Mouse (Mus musculus): ENCODE measurements around the gene Mynn. TPM values are rescaled to one million over a fixed set of nuclear protein-coding genes. Genes with fewer than 3 reads are reported as not detected.

Gene Mynn
- polyA plus RNA-seq, 1 experiment = 87.6 TPM

DNA sequence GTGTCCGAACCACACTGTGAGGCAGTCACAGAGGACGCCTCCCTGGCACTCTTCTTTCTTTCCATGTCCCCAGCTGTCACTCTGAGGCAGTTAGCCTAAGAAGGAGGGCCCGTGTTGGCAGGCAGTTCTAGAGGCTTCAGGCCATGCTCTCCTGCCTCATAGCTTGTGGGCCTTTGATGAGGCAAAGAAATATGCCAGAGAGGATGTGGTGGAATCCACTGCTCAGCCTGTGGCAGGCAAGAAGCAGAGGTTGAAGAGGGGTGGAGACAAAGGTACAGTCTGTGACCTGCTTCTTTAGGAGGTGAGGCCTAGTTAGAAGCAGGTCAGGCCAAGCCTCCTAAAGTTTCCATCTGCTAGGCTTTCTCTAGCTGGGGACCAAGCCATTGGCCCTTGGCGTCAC, 9.1 kb downstream of the Mynn start:
- TF ChIP-seq CTCF (IDR thresholded peaks at IDR 0.05; ENCODE audit: insufficient read depth, low read depth, low read length) (no peak), POLR2A (IDR thresholded peaks at IDR 0.05; ENCODE audit: insufficient read depth, low read depth, low read length) (no peak)
- H3K27ac ChIP-seq (ENCODE audit: insufficient read depth, low read depth, low read length) = no peak overlapping the region
- H3K4me3 ChIP-seq (ENCODE audit: insufficient read depth, low read depth, low read length) = no peak overlapping the region
- peaks cover 6% of the 10 kb centered on the region for H3K4me1 ChIP-seq (ENCODE audit: control insufficient read depth, insufficient read depth, low read length)
- 87% methylated on average over 4 of the region's 4 CpGs for WGBS

DNA sequence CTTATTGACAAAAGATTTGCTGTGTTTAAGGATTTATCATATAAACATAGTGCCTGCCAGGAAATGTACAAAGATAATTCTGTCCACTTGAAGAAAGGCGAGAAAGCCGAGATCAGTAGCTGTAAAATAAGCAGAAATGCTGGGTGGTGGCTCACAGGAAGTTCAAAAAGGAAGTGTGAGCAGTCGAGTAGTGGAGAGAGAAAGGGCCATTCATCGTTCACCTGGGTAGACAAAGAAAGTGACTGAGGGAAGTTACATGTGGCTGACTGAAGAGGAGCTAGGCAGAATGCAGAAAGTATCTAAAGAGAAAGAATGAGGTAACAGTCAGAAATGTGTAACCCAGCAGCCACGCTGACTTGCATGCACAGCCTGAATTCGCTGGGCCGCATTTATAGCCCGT, 18.3 kb downstream of the Mynn start:
- TF ChIP-seq CTCF (IDR thresholded peaks at IDR 0.05; ENCODE audit: insufficient read depth, low read depth, low read length) = no peak
- Histone ChIP-seq H3K27ac (ENCODE audit: insufficient read depth, low read depth, low read length) (no peak overlapping the region), H3K4me1 (ENCODE audit: control insufficient read depth, insufficient read depth, low read length) (no peaks in the 10 kb centered on the region), H3K4me3 (ENCODE audit: insufficient read depth, low read depth, low read length) (no peak overlapping the region)
- 84% methylated on average over 8 of the region's 8 CpGs for WGBS

GRCm38 (mm10) chr3:30633681-30634080, 31.8 kb downstream of the Mynn start:
- WGBS = 68% methylated on average over 3 of the region's 3 CpGs
- TF ChIP-seq POLR2A (IDR thresholded peaks at IDR 0.05; ENCODE audit: insufficient read depth, low read depth, low read length) (no peak), CTCF (IDR thresholded peaks at IDR 0.05; ENCODE audit: insufficient read depth, low read depth, low read length) (no peak)

DNA sequence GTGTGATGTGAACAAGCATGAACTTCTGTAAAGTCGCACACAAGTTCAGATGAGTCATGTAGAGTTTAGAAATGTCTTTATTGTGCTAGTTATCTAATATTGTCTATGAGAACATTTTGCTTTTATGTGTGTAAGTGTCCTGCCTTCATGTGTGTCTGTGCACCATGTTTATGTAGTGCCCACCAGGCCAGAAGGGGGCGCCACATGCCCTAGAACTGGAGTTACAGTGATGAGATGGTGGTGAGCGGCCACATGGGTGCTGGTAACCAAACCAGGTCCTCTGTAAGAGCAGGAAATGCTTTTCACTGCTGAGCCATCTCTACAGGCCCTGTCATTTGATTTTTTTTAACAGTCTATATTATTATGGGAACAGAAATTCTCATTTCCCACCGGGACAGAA, 33.8 kb downstream of the Mynn start:
- WGBS = 82% methylated on average over 4 of the region's 4 CpGs
- H3K4me3 ChIP-seq (ENCODE audit: insufficient read depth, low read depth, low read length) = no peak overlapping the region

More at GRCm38 (mm10) chr3:30633681-30634080, 31.8 kb downstream of the Mynn start:
- Histone ChIP-seq H3K4me3 (ENCODE audit: insufficient read depth, low read depth, low read length) (no peak overlapping the region), H3K27ac (ENCODE audit: insufficient read depth, low read depth, low read length) (no peak overlapping the region), H3K4me1 (ENCODE audit: control insufficient read depth, insufficient read depth, low read length) (no peaks in the 10 kb centered on the region)

GRCm38 (mm10) chr3:30644207-30644606, 42.3 kb downstream of the Mynn start, which contains the start of gene Lrriq4:
Gene Lrriq4, plus strand, starts transcription at chr3:30644507.
- TF ChIP-seq CTCF (IDR thresholded peaks at IDR 0.05; ENCODE audit: insufficient read depth, low read depth, low read length) (no peak), POLR2A (IDR thresholded peaks at IDR 0.05; ENCODE audit: insufficient read depth, low read depth, low read length) (no peak)
- H3K27ac ChIP-seq (ENCODE audit: insufficient read depth, low read depth, low read length) = no peak within 1 kb of the TSS
- 76% methylated on average over 2 of the region's 2 CpGs for WGBS
- H3K4me3 ChIP-seq (ENCODE audit: insufficient read depth, low read depth, low read length) = no peak within 1 kb of the TSS
- peaks cover 5% of the 10 kb centered on the region; the same call in 1 of the 2 replicates for H3K4me1 ChIP-seq (ENCODE audit: control insufficient read depth, insufficient read depth, low read length)

More for the DNA sequence above, 33.8 kb downstream of the Mynn start:
- Histone ChIP-seq H3K4me1 (ENCODE audit: control insufficient read depth, insufficient read depth, low read length) (no peaks in the 10 kb centered on the region), H3K27ac (ENCODE audit: insufficient read depth, low read depth, low read length) (no peak overlapping the region)
- no peak for TF ChIP-seq POLR2A (IDR thresholded peaks at IDR 0.05; ENCODE audit: insufficient read depth, low read depth, low read length)
- no peak for TF ChIP-seq CTCF (IDR thresholded peaks at IDR 0.05; ENCODE audit: insufficient read depth, low read depth, low read length)

- TF ChIP-seq CTCF (IDR thresholded peaks at IDR 0.05; ENCODE audit: insufficient read depth, low read depth, low read length) (no peak), POLR2A (IDR thresholded peaks at IDR 0.05; ENCODE audit: insufficient read depth, low read depth, low read length) (no peak)
Observed at GRCm38 (mm10) chr3:30646761-30647160, 44.9 kb downstream of the Mynn start.

DNA sequence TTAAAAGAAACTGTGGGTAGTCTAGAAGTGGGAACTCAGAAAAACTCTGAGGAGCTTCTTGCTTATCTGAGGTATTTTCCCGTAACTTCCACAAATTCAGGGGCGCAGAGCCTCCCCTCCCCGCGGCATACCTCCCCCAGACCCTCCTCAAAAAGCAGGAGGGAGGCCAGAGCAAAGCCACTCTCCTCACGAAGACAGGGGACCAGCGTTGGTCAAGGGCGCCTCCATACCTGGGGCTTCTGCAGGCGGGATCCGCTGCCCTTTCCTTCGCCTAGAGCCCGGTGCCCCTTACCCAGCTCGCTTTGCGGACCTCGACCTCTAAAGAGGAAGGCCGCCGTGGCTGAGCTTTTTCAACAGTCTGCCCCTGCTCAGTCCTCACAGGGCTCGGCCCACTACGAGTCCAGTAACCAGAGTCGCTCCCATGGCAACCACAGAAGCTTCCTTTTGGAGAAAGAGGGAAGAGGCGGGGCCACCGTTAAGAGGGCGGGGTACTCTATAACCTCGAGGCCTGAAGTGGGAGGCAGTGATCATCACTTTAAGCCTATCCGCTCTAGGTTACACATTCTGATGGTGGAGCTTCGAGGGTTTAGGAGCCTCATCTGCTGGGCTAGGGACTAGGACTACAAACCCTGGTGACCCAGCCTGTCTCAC, 45.7 kb downstream of the Mynn start, which contains the start of gene Lrrc34:
Lrrc34 (minus strand) TSS at position 430 of the 651 bp plus-strand sequence.
- no peak within 1 kb of the TSS for H3K27ac ChIP-seq (ENCODE audit: insufficient read depth, low read depth, low read length)
- no peak within 1 kb of the TSS for H3K4me3 ChIP-seq (ENCODE audit: insufficient read depth, low read depth, low read length)
- H3K4me1 ChIP-seq (ENCODE audit: control insufficient read depth, insufficient read depth, low read length) = peaks cover 14% of the 10 kb centered on the region
- WGBS = 11% methylated on average over 25 of the region's 25 CpGs
- TF ChIP-seq POLR2A (IDR thresholded peaks at IDR 0.05; ENCODE audit: insufficient read depth, low read depth, low read length) (no peak), CTCF (IDR thresholded peaks at IDR 0.05; ENCODE audit: insufficient read depth, low read depth, low read length) (no peak)

More at GRCm38 (mm10) chr3:30646761-30647160, 44.9 kb downstream of the Mynn start:
- WGBS = 60% methylated on average over 8 of the region's 8 CpGs
- no peak overlapping the region for H3K27ac ChIP-seq (ENCODE audit: insufficient read depth, low read depth, low read length)
- H3K4me3 ChIP-seq (ENCODE audit: insufficient read depth, low read depth, low read length) = no peak overlapping the region
- H3K4me1 ChIP-seq (ENCODE audit: control insufficient read depth, insufficient read depth, low read length) = peaks cover 14% of the 10 kb centered on the region

- TF ChIP-seq POLR2A (IDR thresholded peaks at IDR 0.05; ENCODE audit: insufficient read depth, low read depth, low read length) (no peak), CTCF (IDR thresholded peaks at IDR 0.05; ENCODE audit: insufficient read depth, low read depth, low read length) (no peak)
- WGBS = 98% methylated on average over 2 of the region's 2 CpGs
- no peak overlapping the region for H3K4me3 ChIP-seq (ENCODE audit: insufficient read depth, low read depth, low read length)
- H3K4me1 ChIP-seq (ENCODE audit: control insufficient read depth, insufficient read depth, low read length) = peaks cover 14% of the 10 kb centered on the region
- no peak overlapping the region for H3K27ac ChIP-seq (ENCODE audit: insufficient read depth, low read depth, low read length)
Observed at GRCm38 (mm10) chr3:30648466-30648865, 46.6 kb downstream of the Mynn start.

- WGBS = 1% methylated on average over 41 of the region's 41 CpGs
- Histone ChIP-seq H3K4me3 (ENCODE audit: insufficient read depth, low read depth, low read length) (peak overlapping the region; percentile 12), H3K27ac (ENCODE audit: insufficient read depth, low read depth, low read length) (no peak overlapping the region), H3K4me1 (ENCODE audit: control insufficient read depth, insufficient read depth, low read length) (peaks cover 14% of the 10 kb centered on the region)
- TF ChIP-seq POLR2A (IDR thresholded peaks at IDR 0.05; ENCODE audit: insufficient read depth, low read depth, low read length) (no peak), CTCF (IDR thresholded peaks at IDR 0.05; ENCODE audit: insufficient read depth, low read depth, low read length) (no peak)
Observed at GRCm38 (mm10) chr3:30650062-30650841, 48.4 kb downstream of the Mynn start.
